In genomic region chr2:119737124-119737523, GRCm38 (mm10) we compare ENCODE assay signal across 31 mouse cellular contexts. TPM values are rescaled to one million over a fixed set of nuclear protein-coding genes. Genes with fewer than 3 reads are reported as not detected.
DNase-seq lines count a peak whose midpoint lies in the region; ATAC-seq lines count a peak whose summit lies in the region.
"Had no signal": no experiment of that assay in that cellular context is flagged by ENCODE, and none has a peak within 500 bp of the region (broad histone marks: within the 10 kb centered on the region; RNA-seq: fewer than 3 reads in every experiment).

No protein-coding gene starts in this region.

- peaks cover 5% of the 10 kb centered on the region for H3K4me1 ChIP-seq in heart, embryonic 11.5 days (ENCODE audit: control insufficient read depth, insufficient read depth, low read length)
- H3K4me1 ChIP-seq in stomach, embryonic 16.5 days (ENCODE audit: control insufficient read depth, insufficient read depth, low read length), result peaks cover 11% of the 10 kb centered on the region

- no peak overlapping the region for H3K4me3 ChIP-seq in heart, embryonic 11.5 days (ENCODE audit: low read depth, low read length)
- H3K4me3 ChIP-seq in stomach, embryonic 16.5 days (replicated peaks; ENCODE audit: low read length), result no peak overlapping the region
- H3K4me3 ChIP-seq: embryonic facial prominence, embryonic 10.5 days; embryonic facial prominence, embryonic 15.5 days; forebrain, embryonic 13.5 days; heart, embryonic 12.5 days; hindbrain, embryonic 10.5 days; intestine, embryonic 15.5 days; liver, embryonic 15.5 days; lung, embryonic 15.5 days; midbrain, embryonic 10.5 days; myocyte; neural tube, embryonic 13.5 days had no signal

- peaks cover 12% of the 10 kb centered on the region for H3K27me3 ChIP-seq in heart, embryonic 11.5 days (ENCODE audit: control insufficient read depth, insufficient read depth, low read length)
- H3K27me3 ChIP-seq in stomach, embryonic 16.5 days (ENCODE audit: control insufficient read depth, insufficient read depth, low read length), result no peaks in the 10 kb centered on the region
- H3K27me3 ChIP-seq: lung, embryonic 15.5 days had no signal

- H3K36me3 ChIP-seq in heart, embryonic 11.5 days (ENCODE audit: control insufficient read depth, insufficient read depth, low read length), result peaks cover 20% of the 10 kb centered on the region
- H3K36me3 ChIP-seq in stomach, embryonic 16.5 days (ENCODE audit: control insufficient read depth, insufficient read depth, low read length), result peaks cover 14% of the 10 kb centered on the region; the same call in 1 of the 2 replicates

- ATAC-seq in heart, embryonic 11.5 days (replicated peaks; ENCODE audit: insufficient number of reproducible peaks, low FRiP score, low TSS enrichment), result no peak
- no peak for ATAC-seq in stomach, embryonic 16.5 days (ENCODE audit: insufficient read depth, low FRiP score)
- ATAC-seq: forebrain, embryonic 13.5 days; hindbrain, postnatal 0 days; intestine, embryonic 15.5 days had no signal

- H3K27ac ChIP-seq in heart, embryonic 11.5 days (ENCODE audit: low read depth, low read length), result no peak overlapping the region
- no peak overlapping the region for H3K27ac ChIP-seq in stomach, embryonic 16.5 days (ENCODE audit: low read length)
- H3K27ac ChIP-seq: embryonic facial prominence, embryonic 10.5 days; embryonic facial prominence, embryonic 15.5 days; forebrain, embryonic 13.5 days; hindbrain, embryonic 10.5 days; hindbrain, postnatal 0 days; intestine, embryonic 15.5 days; liver, embryonic 15.5 days; lung, embryonic 15.5 days; midbrain, embryonic 10.5 days; neural tube, embryonic 13.5 days had no signal

- 24% methylated on average over 12 of the region's 12 CpGs for WGBS in heart, embryonic 11.5 days (ENCODE audit: insufficient replicate concordance)
- WGBS in stomach, embryonic 16.5 days, result 16% methylated on average over 12 of the region's 12 CpGs

- no peak overlapping the region for H3K9ac ChIP-seq in heart, embryonic 11.5 days (ENCODE audit: low read depth, low read length)
- 0 out of 2 replicates have a peak overlapping the region, but pooled peaks have one; percentile 23 for H3K9ac ChIP-seq in stomach, embryonic 16.5 days (ENCODE audit: low read length)
- H3K9ac ChIP-seq: embryonic facial prominence, embryonic 15.5 days; forebrain, embryonic 13.5 days; heart, embryonic 12.5 days; intestine, embryonic 15.5 days; liver, embryonic 15.5 days; lung, embryonic 15.5 days; neural tube, embryonic 13.5 days had no signal

- H3K4me2 ChIP-seq in heart, embryonic 11.5 days, result peak overlapping the region; percentile 23; the same call in 1 of the 2 replicates
- H3K4me2 ChIP-seq in stomach, embryonic 16.5 days (ENCODE audit: low read depth, low read length), result no peak overlapping the region
- H3K4me2 ChIP-seq: embryonic facial prominence, embryonic 15.5 days; forebrain, embryonic 13.5 days; heart, embryonic 12.5 days; intestine, embryonic 15.5 days; liver, embryonic 15.5 days; lung, embryonic 15.5 days; neural tube, embryonic 13.5 days had no signal

- H3K9me3 ChIP-seq in heart, embryonic 11.5 days (replicated peaks; ENCODE audit: control insufficient read depth, low read length), result no peaks in the 10 kb centered on the region
- H3K9me3 ChIP-seq in stomach, embryonic 16.5 days (replicated peaks; ENCODE audit: control insufficient read depth, low read length), result no peaks in the 10 kb centered on the region
- H3K9me3 ChIP-seq: embryonic facial prominence, embryonic 10.5 days; embryonic facial prominence, embryonic 15.5 days; forebrain, embryonic 13.5 days; heart, embryonic 12.5 days; hindbrain, embryonic 10.5 days; intestine, embryonic 15.5 days; liver, embryonic 15.5 days; lung, embryonic 15.5 days; midbrain, embryonic 10.5 days; neural tube, embryonic 13.5 days had no signal

- DNase-seq in adrenal gland, postnatal 10 days, result peak; percentile 51
- DNase-seq in adrenal gland, adult (ENCODE audit: inconsistent age in 2 of 2, low spot score in 1 of 2), result no peak
- DNase-seq in heart, adult 9 months (ENCODE audit: low spot score in 2 of 2), result no peak
- peak; percentile 5 for DNase-seq in retina, postnatal 1 day
- DNase-seq in retina, embryonic 14.5 days (ENCODE audit: low spot score), result no peak
- DNase-seq in neural tube, embryonic 10.5 days (ENCODE audit: extremely low spot score, low spot score), result no peak
- DNase-seq: adrenal gland, adult 2 months; cerebellum, adult 11 months; gastrocnemius, postnatal 10 days; kidney, adult 2 months; layer of hippocampus, postnatal 36 days; left cerebral cortex, postnatal 4 days; liver; right cerebral cortex, postnatal 14 days; thymus, adult 2 months; thymus, postnatal 4 days had no signal

RNA-seq across cellular contexts. Expression of gene Itpka, which starts 5.0 kb away (rescaled TPM):
- total RNA-seq in adrenal gland, postnatal 10 days (2021), result 10 to 100 TPM in 1 of 2 experiments, 1 to 10 TPM in 1; 9.8 to 12.4 TPM
- polyA plus RNA-seq in heart, embryonic 11.5 days (2014; fragmentation: Nextera tagmentation; extraction: Ambion mirVana), result 1.9 and 2.2 TPM in 2 replicates
- polyA plus RNA-seq in stomach, embryonic 16.5 days (2015; fragmentation: Nextera tagmentation; extraction: Ambion mirVana), result 7.5 and 7.6 TPM in 2 replicates

RNA-seq across cellular contexts. Expression of gene Ltk, which starts 23.1 kb away (rescaled TPM):
- 1 to 10 TPM in 1 of 2 experiments, under 1 TPM in 1; 0.57 to 1.3 TPM for total RNA-seq in adrenal gland, postnatal 10 days (2021)
- 0.07 TPM in 1 of 2 replicates, not detected in the other for polyA plus RNA-seq in heart, embryonic 11.5 days (2014; fragmentation: Nextera tagmentation; extraction: Ambion mirVana)
- 1.7 and 2.1 TPM in 2 replicates for polyA plus RNA-seq in stomach, embryonic 16.5 days (2015; fragmentation: Nextera tagmentation; extraction: Ambion mirVana)
- total RNA-seq: gastrocnemius, postnatal 10 days; megakaryocyte progenitor cell, adult 5-6 weeks had no signal
- polyA plus RNA-seq: embryonic facial prominence, embryonic 10.5 days; hindbrain, embryonic 10.5 days; midbrain, embryonic 10.5 days; myocyte had no signal

RNA-seq across cellular contexts. Expression of gene Rpap1, which starts 50.2 kb away (rescaled TPM):
- total RNA-seq in adrenal gland, postnatal 10 days (2021), result 10 to 100 TPM; 17.0 to 21.6 TPM
- 16.2 and 17.4 TPM in 2 replicates for polyA plus RNA-seq in heart, embryonic 11.5 days (2014; fragmentation: Nextera tagmentation; extraction: Ambion mirVana)
- 26.1 and 26.7 TPM in 2 replicates for polyA plus RNA-seq in stomach, embryonic 16.5 days (2015; fragmentation: Nextera tagmentation; extraction: Ambion mirVana)

Comparison
In these comparisons a context has a peak if more than half of its experiments do, and no peak if none do; other contexts are left out.
1. DNase-seq: peak in adrenal gland, postnatal 10 days (single experiment) and retina, postnatal 1 day (single experiment); none in adrenal gland, adult (0 of 2), heart, adult 9 months (0 of 2), retina, embryonic 14.5 days (single experiment) and neural tube, embryonic 10.5 days (single experiment).